Mouse (Mus musculus) cerebellum, adult 9-11 months (tissue): Measurements from ENCODE around the gene Supt5.

Experiments used
- DNase-seq: peaks from one replicate; pipeline ENCODE4 v3.0.0; 2022

The Supt5 gene

DNA sequence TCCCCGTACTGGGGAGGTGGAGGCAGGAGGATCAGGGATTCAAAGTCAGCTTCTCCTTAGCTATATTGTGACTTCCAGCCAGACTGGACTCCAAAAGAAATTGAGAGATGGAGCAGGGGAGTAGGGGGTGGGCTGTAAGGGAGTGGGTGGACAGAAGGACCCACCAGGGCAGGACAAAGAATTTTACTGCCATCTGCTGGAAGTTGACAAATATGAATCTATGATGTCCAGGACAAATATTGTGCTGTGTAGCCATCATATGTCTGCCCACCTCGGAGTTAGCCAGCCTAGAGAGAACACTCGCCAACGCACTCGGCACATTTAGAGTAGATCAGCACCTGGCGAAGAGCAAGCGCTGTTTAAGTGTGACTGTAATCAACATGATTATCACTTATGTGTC, 10.1 kb upstream of the Supt5 start:
- DNase-seq, result no peak

DNA sequence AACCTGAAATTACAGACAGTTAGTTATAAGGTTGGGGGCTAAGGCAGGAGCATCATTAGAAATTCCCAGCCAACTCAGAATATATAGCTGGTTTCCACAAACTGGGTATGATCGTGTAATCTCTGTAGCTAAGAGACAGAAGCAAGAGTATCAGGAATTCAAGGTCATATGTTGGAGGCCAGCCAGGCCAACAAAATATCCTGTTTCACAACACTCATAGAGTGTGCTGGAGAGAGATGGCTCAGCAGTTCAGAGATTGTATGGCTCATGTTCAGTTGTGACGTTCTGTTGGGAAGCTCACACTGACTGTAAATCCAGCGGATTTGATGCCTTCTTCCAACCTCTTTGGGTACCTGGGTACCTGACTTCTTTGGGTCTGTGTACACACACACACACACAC, 9.2 kb upstream of the Supt5 start:
- DNase-seq, result no peak

DNA sequence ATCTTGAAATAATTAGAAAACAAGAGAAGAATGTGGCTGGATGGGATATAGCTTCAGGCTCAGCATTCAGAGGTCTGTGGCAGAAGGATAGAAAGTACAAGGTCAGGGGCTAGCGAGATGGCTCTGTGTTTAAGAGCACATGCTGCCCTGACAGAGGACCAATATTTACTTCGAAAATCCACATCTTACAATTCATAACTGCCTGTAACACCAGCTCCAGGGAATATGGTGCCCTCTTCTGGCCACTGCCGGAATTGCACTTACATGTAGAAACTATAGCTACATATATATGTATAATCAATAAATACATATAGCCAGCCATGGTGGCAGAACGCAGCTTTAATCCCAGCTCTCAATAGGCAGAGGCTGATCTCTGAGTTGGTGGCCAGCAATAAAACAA, 6.1 kb upstream of the Supt5 start:
- peak; percentile 47 for DNase-seq

DNA sequence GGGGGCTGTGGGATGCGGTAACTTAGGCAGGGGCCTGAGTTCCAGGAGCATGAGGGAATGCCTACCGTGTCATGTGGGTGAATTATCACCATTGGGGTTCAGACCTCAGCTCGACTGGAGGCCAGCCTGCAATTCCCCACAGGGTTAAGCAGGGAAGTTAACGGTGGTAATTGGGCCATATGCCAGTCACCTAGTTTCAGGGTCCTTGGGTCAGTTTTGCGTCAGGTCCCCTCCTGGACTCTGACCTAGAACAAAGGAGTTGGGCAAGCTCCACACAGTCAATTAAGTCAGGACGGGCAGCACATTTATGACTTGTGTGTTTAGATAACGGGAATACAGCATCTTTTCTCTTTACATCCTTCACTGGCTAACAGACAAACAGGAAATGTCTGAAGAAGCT, 2.8 kb upstream of the Supt5 start:
- no peak for DNase-seq

DNA sequence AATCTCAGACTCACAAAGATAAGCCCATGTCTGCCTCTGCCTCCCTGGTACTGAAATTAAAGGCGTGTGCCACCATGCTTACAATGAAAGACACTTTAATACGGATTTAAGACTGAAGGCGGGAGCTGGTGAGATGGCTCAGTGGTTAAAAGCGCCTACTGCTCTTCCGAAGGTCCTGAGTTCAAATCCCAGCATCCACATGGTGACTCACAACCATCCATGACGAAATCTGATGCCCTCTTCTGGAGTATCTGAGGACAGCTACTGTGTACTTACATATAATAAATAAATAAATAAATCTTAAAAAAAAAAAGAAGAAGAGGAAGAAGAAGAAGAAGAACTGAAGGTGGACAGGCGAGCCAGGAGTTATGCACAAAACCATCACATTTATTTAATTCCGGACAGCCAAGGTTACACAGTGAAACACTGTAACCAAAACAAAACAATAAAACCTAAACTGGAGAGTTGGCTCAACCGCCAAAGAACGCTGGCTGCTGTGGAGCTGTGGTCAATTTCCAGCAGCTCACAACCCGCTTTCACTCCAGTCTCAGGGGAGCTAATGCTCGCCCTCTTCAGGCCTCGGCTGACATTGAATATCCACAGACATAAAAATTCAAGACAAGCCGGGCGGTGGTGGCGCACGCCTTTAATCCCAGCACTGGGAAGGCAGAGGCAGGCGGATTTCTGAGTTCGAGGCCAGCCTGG, 819 bp upstream of the Supt5 start:
- peak; percentile 59 for DNase-seq

DNA sequence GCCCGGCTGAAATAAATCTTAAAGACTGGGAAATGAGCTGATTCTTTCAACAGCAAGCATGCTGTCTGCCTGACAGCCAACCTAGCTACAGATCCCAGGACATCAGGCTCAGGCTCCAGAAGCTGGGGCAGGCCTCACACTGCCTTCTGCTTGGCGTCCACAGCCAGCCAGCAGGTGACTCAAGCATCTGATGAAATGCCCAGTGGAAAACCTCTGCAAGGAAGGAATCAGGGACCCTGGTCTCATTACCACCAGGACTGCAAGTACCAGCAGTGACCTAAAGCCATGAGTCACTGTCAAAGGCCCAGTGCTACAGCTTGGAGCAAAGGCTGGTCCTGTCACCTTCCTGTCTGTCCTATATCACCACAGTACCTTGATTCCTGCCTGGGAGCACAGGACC, 3.1 kb downstream of the Supt5 start:
- no peak for DNase-seq

DNA sequence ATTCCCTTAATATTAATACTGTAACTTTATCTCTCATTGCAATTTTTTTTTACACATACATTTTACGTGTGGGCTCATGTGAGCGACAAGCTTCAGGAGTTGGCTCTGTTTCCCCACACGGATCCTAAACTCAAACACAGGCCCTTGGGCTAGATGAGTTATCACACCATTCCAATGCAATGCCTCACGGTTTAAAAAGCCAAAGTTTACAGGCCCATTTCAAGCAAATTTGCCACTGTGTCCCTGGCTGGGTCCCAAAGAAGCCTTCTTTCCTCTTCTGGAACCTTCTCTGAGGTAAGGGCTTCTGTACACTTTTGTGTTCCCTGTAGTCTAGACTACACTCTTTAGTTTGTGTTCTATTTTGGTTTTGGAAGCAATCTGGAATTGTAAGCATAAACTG, 4.0 kb downstream of the Supt5 start:
- no peak for DNase-seq

DNA sequence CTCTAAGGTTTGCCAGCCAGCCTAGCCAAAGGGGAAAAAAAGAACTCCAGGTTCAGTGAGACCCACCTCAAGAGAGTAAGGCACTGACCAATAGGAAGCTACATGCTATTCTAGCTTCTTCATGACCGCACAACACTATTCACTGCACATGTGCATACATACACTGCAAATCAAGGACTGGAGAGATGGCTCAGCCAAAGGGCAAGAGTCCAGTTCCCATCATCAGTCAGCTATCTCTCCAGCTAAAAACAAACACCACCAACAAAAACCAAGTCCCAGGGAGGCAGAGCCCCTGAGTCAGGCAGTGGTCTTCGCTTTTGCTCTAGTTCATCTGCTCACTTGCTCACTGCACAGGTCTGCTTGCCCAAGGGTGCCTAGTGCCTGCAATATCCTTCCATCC, 10.3 kb downstream of the Supt5 start:
- DNase-seq, result no peak

DNA sequence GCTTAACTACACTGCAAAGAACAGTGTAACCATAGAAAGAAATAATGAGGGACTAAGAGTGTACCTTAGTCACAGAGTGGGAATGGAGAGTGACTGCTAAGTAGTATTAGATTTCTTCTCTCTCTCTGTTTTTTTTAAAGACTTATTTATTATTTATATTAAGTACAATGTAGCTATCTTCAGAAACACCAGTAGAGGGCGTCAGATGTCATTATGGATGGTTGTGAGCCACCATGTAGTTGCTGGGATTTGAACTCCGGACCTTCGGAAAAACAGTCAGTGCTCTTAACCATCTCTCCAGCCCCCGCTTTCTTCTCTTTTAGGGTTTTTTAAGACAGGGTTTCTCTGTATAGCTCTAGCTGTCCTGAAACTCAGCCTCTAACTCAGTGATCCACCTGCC, 12.1 kb downstream of the Supt5 start:
- no peak for DNase-seq

DNA sequence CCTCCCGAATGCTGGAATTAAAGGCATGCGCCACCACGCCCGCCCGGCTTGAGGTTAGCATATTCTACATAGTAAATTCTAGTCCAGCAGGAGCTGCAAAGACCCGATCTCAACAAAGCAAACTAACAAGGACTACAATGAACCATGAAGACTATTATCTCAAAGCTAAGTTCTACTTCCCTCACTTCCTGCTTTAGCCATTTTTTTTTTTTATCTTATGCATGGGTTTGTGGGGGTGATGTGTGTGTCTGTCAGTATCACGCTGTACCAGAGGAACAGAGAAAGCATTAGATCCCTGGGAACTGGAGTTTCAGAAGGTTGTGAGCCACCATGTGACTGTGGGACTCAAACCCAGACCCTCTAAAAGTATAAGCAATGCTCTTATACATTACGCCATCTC, 13.3 kb downstream of the Supt5 start:
- DNase-seq, result no peak

DNA sequence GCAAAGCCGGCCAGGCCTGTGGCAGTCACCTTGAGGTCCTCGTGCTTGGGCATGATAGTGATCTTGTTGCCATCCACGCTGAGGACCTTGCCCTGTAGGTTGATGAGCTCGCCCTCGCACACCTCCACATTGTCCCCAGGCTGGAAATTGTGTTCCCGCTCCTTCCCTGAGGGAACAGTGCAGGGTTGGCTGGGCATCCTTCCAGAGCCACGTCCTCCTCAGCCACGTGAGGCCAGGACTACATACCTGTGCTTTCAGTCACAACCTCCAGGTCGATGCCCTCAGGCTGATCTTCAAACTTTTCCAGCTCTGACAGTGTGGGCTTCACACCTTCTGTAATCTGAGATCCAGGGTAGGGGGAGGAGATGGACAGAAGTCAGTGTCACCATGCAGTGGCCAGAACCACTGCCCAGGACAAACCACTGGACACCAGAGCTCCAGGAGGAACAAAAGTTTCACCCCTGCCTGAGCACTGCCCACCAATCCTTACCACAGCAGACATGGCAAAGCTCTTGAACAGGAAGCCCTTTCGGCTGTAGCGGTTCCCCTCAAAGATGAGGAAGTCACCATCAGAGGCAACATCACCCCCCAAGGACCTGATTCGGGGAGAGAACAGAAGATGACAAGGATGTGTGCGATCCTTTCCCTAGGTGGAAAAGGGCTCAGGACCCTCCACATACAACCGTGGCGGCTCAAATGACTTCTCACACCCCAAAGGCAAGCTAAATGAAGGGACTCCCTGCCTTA, 16.4 kb downstream of the Supt5 start:
- DNase-seq, result no peak

DNA sequence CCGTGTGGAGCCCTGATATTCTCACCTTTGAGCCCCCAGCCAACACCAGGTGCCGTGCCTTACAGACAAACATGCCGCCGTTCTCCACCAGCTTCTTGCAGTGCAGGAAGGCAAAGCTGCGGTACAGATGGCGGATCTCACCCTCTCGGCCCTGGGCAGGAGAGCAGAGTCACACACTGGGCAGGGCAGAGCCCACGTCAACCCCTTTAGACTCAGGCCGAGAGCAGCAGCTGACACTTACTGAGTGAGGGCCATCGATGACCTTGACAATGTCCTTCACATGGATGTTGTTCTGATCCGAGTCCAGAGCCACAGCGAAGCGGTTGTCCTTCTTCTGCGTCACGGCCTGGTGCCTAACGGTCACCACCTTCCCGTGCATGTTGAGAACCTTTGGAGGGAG, 19.8 kb downstream of the Supt5 start:
- no peak for DNase-seq

DNA sequence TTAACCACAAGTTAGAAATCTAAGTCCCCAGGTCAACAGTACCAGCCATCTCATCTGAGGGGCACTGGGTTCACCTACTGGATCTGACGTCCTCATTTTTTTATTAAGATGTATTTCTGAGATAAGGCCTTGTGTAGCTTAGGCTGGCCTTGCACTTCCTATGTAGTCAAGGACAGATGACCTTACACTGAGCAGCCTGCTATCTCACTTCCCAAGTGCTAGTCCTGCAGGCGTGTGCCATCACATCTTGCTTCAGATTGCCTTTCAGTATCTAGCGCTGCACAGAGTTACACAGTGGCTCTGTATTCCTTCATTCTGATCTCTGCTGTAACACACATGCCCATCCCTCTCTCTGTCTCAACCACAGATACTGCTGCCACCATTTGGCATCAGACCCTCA, 20.5 kb downstream of the Supt5 start:
- DNase-seq, result no peak

DNA sequence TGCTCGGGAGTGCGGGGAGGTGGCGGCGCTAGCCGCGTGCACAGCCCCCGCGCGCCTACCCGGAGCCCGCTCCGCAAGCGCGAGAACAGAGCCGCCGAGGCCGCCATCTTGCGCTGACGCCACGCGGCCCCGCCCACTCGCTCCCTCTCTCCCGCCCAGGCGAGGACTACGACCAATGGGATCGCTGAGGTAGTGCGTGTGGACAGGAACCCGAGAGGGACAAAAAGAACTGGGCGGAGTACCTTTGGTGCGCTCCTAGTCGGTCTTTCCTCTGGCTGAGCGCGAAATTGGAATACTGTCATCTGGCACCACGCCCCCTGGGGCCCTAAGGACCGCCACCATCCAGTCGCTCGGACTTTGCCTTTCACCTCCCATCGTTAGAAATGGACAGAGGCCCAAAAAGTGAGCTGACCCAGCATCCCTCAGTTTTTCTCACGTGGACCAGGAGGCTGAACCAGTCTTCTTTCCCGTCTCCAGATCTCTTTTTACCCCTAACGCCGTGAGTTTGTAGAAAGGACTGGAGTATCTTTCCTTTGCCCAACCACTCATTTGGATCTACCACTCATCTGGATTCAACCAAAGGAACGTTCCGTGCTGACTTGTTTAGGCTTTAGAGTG, 26.5 kb downstream of the Supt5 start, which contains the start of gene Timm50:
Gene Timm50, minus strand, starts transcription at position 147 of the 618 bp plus-strand sequence.
- DNase-seq, result peak; percentile 98

DNA sequence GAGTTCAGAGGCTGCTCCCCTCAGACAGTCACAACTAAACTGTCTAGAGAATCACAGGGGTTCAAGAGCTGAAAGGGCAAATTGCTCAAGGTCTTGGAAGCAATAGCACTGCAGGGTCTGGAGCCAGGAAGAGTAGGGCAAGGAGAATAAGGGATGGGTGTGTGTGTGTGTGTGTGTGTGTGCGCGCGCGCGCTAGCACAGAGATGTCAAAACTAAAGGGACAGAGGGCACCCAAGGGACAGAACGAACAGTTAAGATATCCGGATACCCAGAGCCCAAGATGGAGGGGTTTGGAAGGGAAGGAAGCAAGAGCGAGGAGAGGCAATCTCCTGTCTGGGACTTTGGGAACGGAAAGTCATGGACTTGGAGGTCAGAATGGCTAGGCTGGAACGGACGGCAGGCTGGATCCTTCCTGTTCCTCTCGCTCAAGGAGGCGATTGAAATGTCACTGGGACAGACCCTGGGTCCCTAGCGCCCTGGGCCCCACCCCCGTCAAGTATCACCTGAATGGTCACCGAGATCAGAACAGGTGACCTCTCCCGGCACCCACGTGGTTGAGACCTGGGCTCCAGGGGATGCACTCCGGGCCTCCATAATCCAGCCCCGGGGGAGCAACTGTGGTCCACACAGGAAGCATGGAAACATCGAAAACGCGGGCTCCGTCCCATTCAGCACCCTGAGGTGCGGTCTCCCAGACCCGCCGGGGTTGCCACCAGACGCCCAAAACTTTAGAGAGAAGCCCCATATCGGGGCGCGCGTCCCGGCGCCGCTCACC, 27.2 kb downstream of the Supt5 start:
- no peak for DNase-seq

DNA sequence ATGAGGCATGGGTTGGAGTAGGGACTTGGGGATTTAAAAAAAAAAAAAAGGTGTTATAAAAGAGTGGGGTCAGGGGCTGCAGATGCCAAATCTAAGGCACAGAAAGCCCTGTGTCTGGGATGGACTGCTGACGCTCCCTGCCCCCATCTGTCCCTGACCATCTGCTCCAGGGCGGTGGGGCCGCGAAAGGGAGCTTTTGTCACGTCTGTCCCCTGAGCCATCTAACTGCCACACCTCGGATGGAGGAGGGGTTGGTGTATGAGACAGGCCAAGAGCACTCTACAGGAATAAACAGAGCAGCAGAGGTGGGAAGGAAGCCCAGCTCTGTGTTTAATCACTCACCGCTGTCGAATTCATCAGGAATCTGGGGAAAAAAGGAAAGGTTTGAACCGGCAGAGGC, 28.8 kb downstream of the Supt5 start:
- DNase-seq, result no peak

DNA sequence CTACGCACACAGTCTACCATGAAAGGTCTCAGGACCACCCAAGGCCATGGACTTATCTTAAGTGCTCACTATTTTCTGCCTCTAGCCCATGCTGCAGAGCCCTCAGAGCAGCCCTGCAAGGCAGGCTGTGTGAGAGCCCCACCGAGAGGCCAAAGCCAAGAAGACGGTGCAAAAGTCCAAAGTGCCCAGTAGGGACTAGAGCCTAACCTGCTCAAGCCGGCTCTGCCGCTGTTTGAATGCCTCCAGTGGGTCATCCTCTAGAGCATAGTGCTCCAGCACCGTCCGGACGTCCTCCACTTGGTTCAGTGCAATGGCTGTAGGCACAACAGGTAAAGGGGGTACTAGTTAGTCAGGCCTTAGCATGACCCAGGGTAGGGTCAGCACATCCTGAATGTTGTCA, 32.3 kb downstream of the Supt5 start:
- DNase-seq, result no peak

DNA sequence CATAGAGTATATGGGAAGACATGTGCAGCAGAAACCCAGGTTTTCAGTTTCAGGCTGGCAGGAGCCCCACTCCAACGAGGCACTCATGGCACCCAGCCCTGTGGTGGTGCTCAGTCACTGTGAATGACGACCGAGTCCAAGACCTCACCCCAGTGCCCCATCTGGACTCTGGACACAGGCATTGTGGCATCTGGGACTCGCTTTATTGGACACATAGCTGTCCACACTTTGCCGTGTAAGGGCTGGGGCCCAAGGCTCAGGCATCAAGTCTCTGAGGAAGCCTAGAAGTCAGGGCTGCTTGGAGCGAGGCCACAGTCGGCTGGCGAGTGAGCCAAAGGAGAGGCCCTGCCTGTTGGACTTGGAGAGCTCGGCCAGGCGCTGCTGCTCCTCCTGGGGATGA, 32.9 kb downstream of the Supt5 start:
- DNase-seq, result no peak

DNA sequence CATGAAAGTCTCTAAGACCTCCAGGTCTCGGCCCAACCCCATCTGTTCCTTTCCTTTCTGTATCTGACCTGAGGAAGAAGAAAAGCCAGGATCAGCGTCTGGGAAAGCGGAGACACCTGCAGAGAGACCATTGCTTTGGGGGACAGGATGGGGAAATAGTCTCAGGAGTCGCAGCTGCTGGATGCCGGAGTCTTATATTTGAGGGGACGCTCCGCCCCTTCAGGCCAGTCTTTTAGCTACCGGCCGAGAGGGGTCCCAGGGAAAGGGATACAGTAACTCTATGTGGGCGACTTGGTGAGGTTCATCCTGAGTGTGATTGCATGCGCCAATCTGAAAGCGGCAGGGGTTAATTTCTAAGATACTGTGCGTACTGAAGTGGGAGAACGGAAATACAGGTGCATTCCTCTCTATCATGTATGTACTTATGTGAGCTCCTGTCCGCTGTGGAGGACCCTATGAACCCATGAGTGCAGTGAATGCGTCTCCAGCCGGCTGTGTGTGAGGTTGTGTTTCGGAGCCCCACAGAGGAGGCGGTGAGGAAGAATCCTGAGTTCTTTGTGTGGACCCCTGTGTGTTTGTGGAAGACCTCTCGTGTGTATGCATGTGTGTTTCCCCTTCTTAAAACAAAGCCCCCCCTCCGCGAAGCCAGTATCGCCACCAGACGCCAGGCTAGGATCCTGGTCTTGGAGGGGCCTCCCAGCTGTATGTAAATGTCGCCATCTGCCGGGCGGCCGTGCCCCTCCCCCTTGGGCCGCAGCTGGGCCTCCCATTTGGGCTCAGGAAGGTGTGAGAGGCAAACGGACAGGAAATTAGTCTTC, 36.7 kb downstream of the Supt5 start, which contains the start of gene Dll3:
Gene Dll3, minus strand, starts transcription at position 623 of the 818 bp plus-strand sequence.
- no peak for DNase-seq

DNA sequence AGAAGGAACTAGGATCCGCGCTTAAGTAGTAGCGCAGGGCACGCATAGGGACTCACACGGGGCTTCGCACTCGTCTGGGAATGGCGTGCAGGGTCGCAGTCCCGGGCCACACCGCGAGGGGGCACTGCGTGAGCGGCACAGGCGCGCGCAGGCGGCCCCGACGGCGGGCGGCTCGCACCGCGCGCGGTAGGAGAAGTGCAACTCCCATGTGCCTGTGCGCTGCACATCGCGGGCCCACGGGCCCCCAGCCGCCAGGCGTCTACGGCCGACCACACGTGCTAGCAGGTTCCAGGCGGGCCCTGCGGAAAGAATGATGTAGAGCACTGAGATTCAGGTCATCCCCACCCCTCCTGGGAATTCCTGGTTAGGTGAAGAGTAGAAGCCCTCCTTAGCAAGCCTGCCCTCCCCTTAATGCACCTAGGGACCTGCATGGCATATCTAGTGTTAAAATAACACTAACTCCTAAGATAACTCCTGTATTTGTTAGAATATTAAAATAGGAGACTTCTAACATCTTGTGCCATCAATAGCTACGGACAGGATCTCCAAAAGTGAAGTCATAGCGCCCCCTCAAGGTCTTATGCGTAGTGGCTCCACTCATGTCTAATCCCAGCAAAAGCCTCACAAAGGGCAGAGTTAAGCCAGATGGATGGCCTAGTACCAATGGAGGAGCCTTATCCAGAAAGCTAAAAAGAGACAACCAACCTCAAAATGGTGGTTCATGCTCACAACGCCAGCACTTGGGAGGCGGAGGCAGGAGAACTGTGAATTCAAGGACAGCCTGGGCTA, 39.5 kb downstream of the Supt5 start:
- DNase-seq, result peak; percentile 63

DNA sequence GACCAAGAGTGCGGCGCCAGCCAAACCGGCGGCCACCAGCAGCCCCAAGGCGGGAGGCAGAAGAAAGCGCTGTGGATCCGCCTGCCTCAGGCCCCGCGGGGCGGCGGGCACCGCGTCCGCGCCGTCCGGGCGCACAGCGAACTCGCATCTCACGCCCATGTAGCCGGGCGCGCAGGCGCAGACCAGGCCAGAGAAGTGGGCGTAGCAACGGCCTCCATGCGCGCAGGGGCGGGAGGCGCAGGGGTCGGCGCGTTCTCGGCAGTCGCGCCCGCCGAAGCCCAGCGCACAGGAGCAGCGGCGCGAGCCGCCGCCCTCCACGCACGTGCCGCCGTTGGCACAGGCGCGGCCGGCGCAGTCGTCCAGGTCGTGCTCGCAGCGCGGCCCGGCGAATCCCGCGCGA, 44.1 kb downstream of the Supt5 start:
- peak; percentile 41 for DNase-seq
